Mouse (Mus musculus): Measurements from ENCODE around the gene Ago3. TPM values are rescaled to one million over a fixed set of nuclear protein-coding genes. Genes with fewer than 3 reads are reported as not detected.

Ago3 gene
- total and polyA plus RNA-seq, 3 experiments = 5.3 to 6.7 (median 5.3) TPM

GRCm38 (mm10) chr4:126330295-126330694 lies 99.1 kb downstream of the Ago3 start:
- H3K27ac ChIP-seq (ENCODE audit: insufficient read depth, low read depth) = no peak overlapping the region
- H3K4me1 ChIP-seq (ENCODE audit: control insufficient read depth in 1 of 2, insufficient read depth in 2 of 2) = peaks cover 0 to 24% of the 10 kb centered on the region in 2 experiments; a peak in 2 of 4 replicates
- dilution Hi-C loops (cut with MboI; ENCODE audit: extremely low pct_ligation_motif_present, extremely low pct_unique_long_range_greater_than_20kb, low sequenced_read_pairs) (no loop called here), in situ Hi-C loops (cut with MboI; ENCODE audit: low pct_ligation_motif_present, low pct_unique_long_range_greater_than_20kb, low sequenced_read_pairs) (loop anchor here (10.0 kb wide), 1 partner anchor 135 kb away; the partner anchor contains the start of gene Ago1)
- no peaks in the 10 kb centered on the region for H3K79me2 ChIP-seq (replicated peaks; ENCODE audit: control insufficient read depth, extremely low read depth, insufficient read depth, poor library complexity, severe bottlenecking)
- H3K4me3 ChIP-seq (replicated peaks in 1 of 3; ENCODE audit: low read depth in 2 of 3, low read length in 2 of 3, poor library complexity in 1 of 3) = no peak overlapping the region
- H3K4me2 ChIP-seq (ENCODE audit: insufficient read depth, low read depth, poor library complexity, severe bottlenecking) = no peak overlapping the region
- no peaks in the 10 kb centered on the region for H3K9me3 ChIP-seq (replicated peaks; ENCODE audit: low read length)
- no peak for DNase-seq (ENCODE audit: extremely low read depth)
- no peak for TF ChIP-seq POLR2AphosphoS2 (IDR thresholded peaks at IDR 0.05; ENCODE audit: low read depth, low read length)
- no peak for TF ChIP-seq JUND (conservative IDR thresholded peaks at IDR 0.05; ENCODE audit: low read depth, low read length)
- TF ChIP-seq NRF1 (IDR thresholded peaks at IDR 0.05; ENCODE audit: low read depth, low read length) = no peak
- no peak for TF ChIP-seq NELFE (IDR thresholded peaks at IDR 0.05; ENCODE audit: low read depth, low read length)
- TF ChIP-seq RAD21 (IDR thresholded peaks at IDR 0.05; ENCODE audit: low read depth, low read length) = no peak
- no peak for TF ChIP-seq ZC3H11A (IDR thresholded peaks at IDR 0.05; ENCODE audit: low read depth, low read length)
- no peak for TF ChIP-seq MYC (IDR thresholded peaks at IDR 0.05; ENCODE audit: low read depth, low read length)
- no peak for TF ChIP-seq E2F4 (IDR thresholded peaks at IDR 0.05; ENCODE audit: insufficient replicate concordance, low read depth, low read length)
- no peak for TF ChIP-seq GABPA (IDR thresholded peaks at IDR 0.05; ENCODE audit: insufficient replicate concordance, low read depth, low read length)
- H3K36me3 ChIP-seq (replicated peaks in 1 of 2; ENCODE audit: control insufficient read depth in 1 of 2, insufficient read depth in 1 of 2, low read length in 1 of 2) = peaks cover 0 to 14% of the 10 kb centered on the region in 2 experiments
- no peaks in the 10 kb centered on the region for H3K27me3 ChIP-seq (replicated peaks)
- H3K9ac ChIP-seq (ENCODE audit: insufficient read depth, low read depth) = no peak overlapping the region

- H3K4me1 ChIP-seq (ENCODE audit: control insufficient read depth in 1 of 2, insufficient read depth in 2 of 2) = peaks cover 0 to 15% of the 10 kb centered on the region in 2 experiments; a peak in 3 of 4 replicates
- no peak for DNase-seq (ENCODE audit: extremely low read depth)
- in situ Hi-C loops (cut with MboI; ENCODE audit: low pct_ligation_motif_present, low pct_unique_long_range_greater_than_20kb, low sequenced_read_pairs) = loop anchor here (5.0 kb wide), 1 partner anchor 216 kb away; no protein-coding TSS in a partner anchor
- TF ChIP-seq POLR2A (IDR thresholded peaks at IDR 0.05; ENCODE audit: low read depth, low read length) = no peak
- H3K4me2 ChIP-seq (ENCODE audit: insufficient read depth, low read depth, poor library complexity, severe bottlenecking) = no peak overlapping the region
- dilution Hi-C loops (cut with MboI; ENCODE audit: extremely low pct_ligation_motif_present, extremely low pct_unique_long_range_greater_than_20kb, low sequenced_read_pairs) = no loop called here
- no peaks in the 10 kb centered on the region for H3K9me3 ChIP-seq (replicated peaks; ENCODE audit: low read length)
- H3K9ac ChIP-seq (ENCODE audit: insufficient read depth, low read depth) = no peak overlapping the region
- H3K27me3 ChIP-seq (replicated peaks) = no peaks in the 10 kb centered on the region
- H3K79me2 ChIP-seq (replicated peaks; ENCODE audit: control insufficient read depth, extremely low read depth, insufficient read depth, poor library complexity, severe bottlenecking) = peaks cover 2% of the 10 kb centered on the region; the same call in 1 of the 2 replicates
- H3K36me3 ChIP-seq (replicated peaks in 1 of 2; ENCODE audit: control insufficient read depth in 1 of 2, insufficient read depth in 1 of 2, low read length in 1 of 2) = peaks cover 0 to 9% of the 10 kb centered on the region in 2 experiments
- no peak overlapping the region for H3K4me3 ChIP-seq (replicated peaks in 1 of 3; ENCODE audit: low read depth in 2 of 3, low read length in 2 of 3, poor library complexity in 1 of 3)
- H3K27ac ChIP-seq (ENCODE audit: insufficient read depth, low read depth) = no peak overlapping the region
These were observed 103.3 kb downstream of the Ago3 start for GRCm38 (mm10) chr4:126326036-126326435.

- Histone ChIP-seq H3K9me3 (replicated peaks; ENCODE audit: low read length) (no peaks in the 10 kb centered on the region), H3K27ac (ENCODE audit: insufficient read depth, low read depth) (no peak within 1 kb of the TSS), H3K4me2 (ENCODE audit: insufficient read depth, low read depth, poor library complexity, severe bottlenecking) (no peak within 1 kb of the TSS), H3K4me1 (ENCODE audit: control insufficient read depth in 1 of 2, insufficient read depth in 2 of 2) (peaks cover 0 to 18% of the 10 kb centered on the region in 2 experiments; a peak in 3 of 4 replicates), H3K36me3 (replicated peaks in 1 of 2; ENCODE audit: control insufficient read depth in 1 of 2, insufficient read depth in 1 of 2, low read length in 1 of 2) (peaks cover 0 to 9% of the 10 kb centered on the region in 2 experiments), H3K9ac (ENCODE audit: insufficient read depth, low read depth) (no peak within 1 kb of the TSS), H3K27me3 (replicated peaks) (no peaks in the 10 kb centered on the region), H3K4me3 (replicated peaks in 1 of 3; ENCODE audit: low read depth in 2 of 3, low read length in 2 of 3, poor library complexity in 1 of 3) (no peak within 1 kb of the TSS), H3K79me2 (replicated peaks; ENCODE audit: control insufficient read depth, extremely low read depth, insufficient read depth, poor library complexity, severe bottlenecking) (peaks cover 8% of the 10 kb centered on the region)
- dilution Hi-C loops (cut with MboI; ENCODE audit: extremely low pct_ligation_motif_present, extremely low pct_unique_long_range_greater_than_20kb, low sequenced_read_pairs) = no loop called here
- in situ Hi-C loops (cut with MboI; ENCODE audit: low pct_ligation_motif_present, low pct_unique_long_range_greater_than_20kb, low sequenced_read_pairs) = loop anchor here (5.0 kb wide), 1 partner anchor 217 kb away; no protein-coding TSS in a partner anchor
- no peak for TF ChIP-seq NELFE (IDR thresholded peaks at IDR 0.05; ENCODE audit: low read depth, low read length)
- TF ChIP-seq EP300 (IDR thresholded peaks at IDR 0.05; ENCODE audit: low read length) = no peak
- TF ChIP-seq MYC (IDR thresholded peaks at IDR 0.05; ENCODE audit: low read depth, low read length) = no peak
- TF ChIP-seq CTCF (conservative IDR thresholded peaks at IDR 0.05 in 1 of 2, IDR thresholded peaks at IDR 0.05 in 1 of 2; ENCODE audit: low read depth in 2 of 2, low read length in 2 of 2) = no peak
- no peak for TF ChIP-seq SIN3A (IDR thresholded peaks at IDR 0.05; ENCODE audit: low read length)
- TF ChIP-seq MAFK (IDR thresholded peaks at IDR 0.05; ENCODE audit: insufficient replicate concordance, low read length) = no peak
- TF ChIP-seq JUN (IDR thresholded peaks at IDR 0.05; ENCODE audit: insufficient read depth, low read depth, low read length) = no peak
- TF ChIP-seq ELF1 (IDR thresholded peaks at IDR 0.05; ENCODE audit: low read depth, low read length) = no peak
- TF ChIP-seq E2F4 (IDR thresholded peaks at IDR 0.05; ENCODE audit: insufficient replicate concordance, low read depth, low read length) = no peak
- TF ChIP-seq ZNF384 (IDR thresholded peaks at IDR 0.05; ENCODE audit: low read depth, low read length) = no peak
- no peak for TF ChIP-seq POLR2A (IDR thresholded peaks at IDR 0.05; ENCODE audit: low read depth, low read length)
- TF ChIP-seq MEF2A (IDR thresholded peaks at IDR 0.05; ENCODE audit: borderline replicate concordance, low read depth, low read length) = no peak
- TF ChIP-seq GABPA (IDR thresholded peaks at IDR 0.05; ENCODE audit: insufficient replicate concordance, low read depth, low read length) = no peak
- TF ChIP-seq TBP (conservative IDR thresholded peaks at IDR 0.05; ENCODE audit: low read depth, low read length) = no peak
- TF ChIP-seq RCOR1 (conservative IDR thresholded peaks at IDR 0.05; ENCODE audit: low read depth, low read length) = no peak
- no peak for TF ChIP-seq MXI1 (IDR thresholded peaks at IDR 0.05; ENCODE audit: low read depth, low read length)
- no peak for TF ChIP-seq HCFC1 (IDR thresholded peaks at IDR 0.05; ENCODE audit: low read depth, low read length)
- no peak for DNase-seq (ENCODE audit: extremely low read depth)
These were observed 104.0 kb downstream of the Ago3 start, which contains the start of gene Tekt2 for GRCm38 (mm10) chr4:126325281-126325861. Tekt2 (minus strand) TSS chr4:126325688.

Measured in CH12.LX (cell line).